Mouse (Mus musculus): ENCODE data around the gene Olfr356. TPM values are rescaled to one million over a fixed set of nuclear protein-coding genes. Genes with fewer than 3 reads are reported as not detected.

The Olfr356 gene
- not detected for polyA plus RNA-seq (2017; shearing (Covaris generic))

DNA sequence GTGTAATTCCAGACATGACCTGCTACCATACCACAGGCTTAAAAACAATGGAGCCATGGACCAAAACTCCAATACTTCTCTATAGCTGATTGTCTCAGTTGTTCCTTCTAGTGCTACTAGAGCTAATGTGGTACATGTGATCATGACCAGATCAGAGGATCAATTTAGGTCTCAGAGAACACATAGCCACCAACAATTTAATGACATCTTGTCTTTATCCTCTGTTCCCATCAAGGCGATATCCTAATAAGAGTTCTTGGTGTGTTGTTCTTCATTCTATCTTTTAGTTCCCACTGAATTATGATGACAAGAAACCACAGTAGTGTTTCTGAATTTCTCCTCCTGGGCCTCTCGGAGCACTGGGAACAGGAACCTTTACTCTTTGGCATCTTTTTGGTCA is at the start of gene Olfr356:
Olfr356 (plus strand) TSS at position 301 of the 400 bp plus-strand sequence.

DNA sequence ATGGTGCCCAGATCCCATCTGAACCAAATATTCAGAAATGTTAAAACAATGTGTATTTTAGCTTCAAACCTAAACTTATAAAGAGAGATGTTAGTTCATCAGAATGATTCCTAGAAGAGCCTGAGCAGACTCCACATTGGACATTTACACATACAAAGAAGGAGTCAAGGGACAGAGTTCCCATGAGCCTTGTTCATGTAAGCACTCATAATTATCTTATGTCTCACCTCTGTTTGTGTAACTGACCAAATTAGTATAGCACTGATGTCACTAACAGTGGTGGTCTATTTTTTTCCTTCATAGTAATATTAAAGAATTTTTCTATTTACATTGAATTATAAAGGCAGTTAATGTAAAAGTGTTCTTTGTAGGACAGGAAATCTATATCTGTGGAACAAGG is 44.1 kb upstream of the Olfr356 start, which contains the start of gene Olfr353:
Olfr353 (minus strand) TSS at position 101 of the 400 bp plus-strand sequence.

DNA sequence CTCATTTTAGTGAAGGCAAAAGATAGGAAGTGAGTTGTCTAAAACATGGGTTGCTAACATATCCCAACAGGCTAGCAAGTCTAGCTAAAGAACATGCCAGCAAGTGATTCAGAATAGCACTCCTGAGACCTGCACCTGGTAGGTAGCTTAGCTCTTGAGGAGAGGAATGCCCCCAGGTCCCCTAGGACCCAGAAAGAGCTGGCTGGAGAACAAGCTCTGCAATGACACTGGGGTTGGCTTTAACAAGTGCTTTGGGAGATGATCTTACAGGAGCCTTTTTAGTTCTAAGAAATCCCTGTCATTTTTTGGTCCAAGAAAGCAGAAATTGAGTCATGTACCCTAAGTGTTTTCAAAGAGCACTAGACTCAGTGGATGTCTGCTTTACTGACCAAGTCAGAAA is 31.5 kb upstream of the Olfr356 start, which contains the start of gene Olfr354:
Olfr354 (plus strand) TSS at position 301 of the 400 bp plus-strand sequence.

DNA sequence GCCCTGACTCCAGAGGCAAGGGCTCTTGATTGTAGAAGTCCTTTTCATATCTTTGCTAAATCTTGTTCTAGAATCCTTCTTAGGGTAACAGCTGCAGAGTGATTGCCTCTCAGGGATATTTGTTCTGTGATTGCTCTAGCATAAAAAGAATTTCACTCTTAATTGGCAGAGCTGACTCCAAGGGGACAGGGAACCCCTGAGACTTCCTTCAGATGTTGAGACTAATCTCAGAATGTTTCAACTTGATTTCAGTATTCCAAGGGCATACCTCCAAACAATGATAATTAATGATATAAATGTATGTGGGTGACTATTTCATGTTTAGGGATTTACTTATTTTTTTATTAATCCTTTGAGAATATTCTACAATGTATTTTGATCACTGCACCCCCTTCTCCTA is 8.1 kb upstream of the Olfr356 start, which contains the start of gene Olfr355:
Olfr355 (minus strand) TSS at position 101 of the 400 bp plus-strand sequence.

Other genes with a start within 250 kb of the Olfr356 start
- not detected for gene Olfr347, start 205.2 kb upstream of the Olfr356 start, polyA plus RNA-seq (2017; shearing (Covaris generic))
- not detected for gene Olfr348, start 152.8 kb upstream of the Olfr356 start, polyA plus RNA-seq (2017; shearing (Covaris generic))
- gene Olfr50, start 146.6 kb upstream of the Olfr356 start, polyA plus RNA-seq (2017; shearing (Covaris generic)): not detected
- not detected for gene Olfr3, start 120.1 kb upstream of the Olfr356 start, polyA plus RNA-seq (2017; shearing (Covaris generic))
- gene Olfr350, start 90.8 kb upstream of the Olfr356 start, polyA plus RNA-seq (2017; shearing (Covaris generic)): not detected
- gene Olfr351, start 74.5 kb upstream of the Olfr356 start, polyA plus RNA-seq (2017; shearing (Covaris generic)): not detected
- gene Olfr352, start 68.7 kb upstream of the Olfr356 start, polyA plus RNA-seq (2017; shearing (Covaris generic)): 0.18 TPM
- gene Olfr353, start 44.2 kb upstream of the Olfr356 start, polyA plus RNA-seq (2017; shearing (Covaris generic)): not detected
- gene Olfr354, start 31.4 kb upstream of the Olfr356 start, polyA plus RNA-seq (2017; shearing (Covaris generic)): 0.16 TPM
- gene Olfr355, start 8.2 kb upstream of the Olfr356 start, polyA plus RNA-seq (2017; shearing (Covaris generic)): 0.62 TPM
- gene Olfr357, start 56.7 kb downstream of the Olfr356 start, polyA plus RNA-seq (2017; shearing (Covaris generic)): not detected
- gene Olfr358, start 72.2 kb downstream of the Olfr356 start, polyA plus RNA-seq (2017; shearing (Covaris generic)): not detected
- gene Olfr360, start 128.6 kb downstream of the Olfr356 start, polyA plus RNA-seq (2017; shearing (Covaris generic)): not detected
- 0.27 TPM for gene Olfr361, start 152.2 kb downstream of the Olfr356 start, polyA plus RNA-seq (2017; shearing (Covaris generic))
- gene Olfr362, start 180.8 kb downstream of the Olfr356 start, polyA plus RNA-seq (2017; shearing (Covaris generic)): not detected
- not detected for gene Olfr364-ps1, start 202.2 kb downstream of the Olfr356 start, polyA plus RNA-seq (2017; shearing (Covaris generic))

Measured in effector memory CD4-positive, alpha-beta T cell, adult 7 months (primary cell).